Mouse (Mus musculus) neural tube, embryonic 13.5 days (tissue): ENCODE data around the gene Trpv2. TPM values are rescaled to one million over a fixed set of nuclear protein-coding genes. Genes with fewer than 3 reads are reported as not detected.

Experiments
- ATAC-seq: fragments of 200-750 bp; cut with Nextera tagmentation; 2 replicates; pipeline ENCODE4 v1.8.0; 2017; ENCODE audit warnings: low read depth, mild to moderate bottlenecking, moderate TSS enrichment, moderate library complexity
- H3K27ac ChIP-seq: fragments of 300-500 bp; sonication (generic); replicated peaks from 2 replicates; pipeline ENCODE4 v1.5.1; 2015; ENCODE audit warnings: moderate library complexity, mild to moderate bottlenecking, inconsistent platforms
- H3K27me3 ChIP-seq: fragments of 300-500 bp; sonication (generic); 2 replicates; pipeline ENCODE4 v1.6.1; 2015; ENCODE audit warnings: mild to moderate bottlenecking, inconsistent platforms
- H3K36me3 ChIP-seq: fragments of 300-500 bp; sonication (generic); 2 replicates; pipeline ENCODE4 v1.6.1; 2015; ENCODE audit warnings: mild to moderate bottlenecking, inconsistent platforms
- H3K4me1 ChIP-seq: fragments of 300-500 bp; sonication (generic); replicated peaks from 2 replicates; pipeline ENCODE4 v1.6.1; 2015; ENCODE audit warnings: inconsistent platforms
- H3K4me2 ChIP-seq: fragments of 300-500 bp; sonication (generic); 2 replicates; pipeline ENCODE4 v1.6.1; 2015; ENCODE audit warnings: inconsistent platforms, mild to moderate bottlenecking, moderate library complexity
- H3K4me3 ChIP-seq: fragments of 300-500 bp; sonication (generic); 2 replicates; pipeline ENCODE4 v1.5.1; 2015; ENCODE audit warnings: mild to moderate bottlenecking, inconsistent platforms
- H3K9ac ChIP-seq: fragments of 300-500 bp; sonication (generic); 2 replicates; pipeline ENCODE4 v1.6.1; 2015; ENCODE audit warnings: moderate library complexity, mild to moderate bottlenecking, inconsistent platforms
- H3K9me3 ChIP-seq: fragments of 300-500 bp; sonication (generic); 2 replicates; pipeline ENCODE4 v1.6.1; 2016; ENCODE audit warnings: inconsistent platforms
- WGBS: fragments of 180-500 bp; shearing (Covaris S2); methylation state at CpG from one replicate; pipeline ENCODE4 v1.1.7; 2015; 5-methylcytosine and 5-hydroxymethylcytosine counted together
- polyA plus RNA-seq: library from polyadenylated mRNA; unstranded; fragments of >200 nt; fragmentation: Nextera tagmentation; extraction: Ambion mirVana; gene quantifications from 2 replicates; pipeline ENCODE4 v1.2.1, GENCODE M21; 2015

The Trpv2 gene
- polyA plus RNA-seq, result 23.1 and 25.0 TPM in 2 replicates

- WGBS, result 80% methylated on average over 6 of the region's 6 CpGs
- Histone ChIP-seq H3K4me2 (peak within 1 kb of the TSS; percentile 97), H3K9ac (peak within 1 kb of the TSS; percentile 77), H3K36me3 (no peaks in the 10 kb centered on the region), H3K27me3 (no peaks in the 10 kb centered on the region; the same call in 1 of the 2 replicates), H3K4me3 (peak within 1 kb of the TSS; percentile 58), H3K9me3 (no peaks in the 10 kb centered on the region), H3K4me1 (peaks cover 9% of the 10 kb centered on the region; the same call in 1 of the 2 replicates), H3K27ac (no peak within 1 kb of the TSS; the same call in 1 of the 2 replicates)
- no peak for ATAC-seq
Measured at GRCm38 (mm10) chr11:62573959-62574702, at the start of gene Trpv2. Trpv2 (plus strand) TSS chr11:62574486.

GRCm38 (mm10) chr11:62537089-62537488, 37.2 kb upstream of the Trpv2 start:
- peak overlapping the region; percentile 77 for H3K4me3 ChIP-seq
- 85% methylated on average over 8 of the region's 8 CpGs for WGBS
- H3K9ac ChIP-seq, result peak overlapping the region; percentile 93; the same call in 1 of the 2 replicates

GRCm38 (mm10) chr11:62537590-62537989, 36.7 kb upstream of the Trpv2 start:
- peak overlapping the region; percentile 66 for H3K4me2 ChIP-seq
- H3K36me3 ChIP-seq, result peaks cover 16% of the 10 kb centered on the region
- H3K27me3 ChIP-seq, result 0 out of 2 replicates have a peak, but pooled peaks cover 3% of the 10 kb centered on the region
- 15% methylated on average over 7 of the region's 7 CpGs for WGBS
- peak overlapping the region; percentile 93 for H3K9ac ChIP-seq
- H3K27ac ChIP-seq, result no peak overlapping the region
- peaks cover 17% of the 10 kb centered on the region for H3K4me1 ChIP-seq
- ATAC-seq, result no peak
- no peaks in the 10 kb centered on the region for H3K9me3 ChIP-seq
- peak overlapping the region; percentile 77 for H3K4me3 ChIP-seq

More at GRCm38 (mm10) chr11:62537089-62537488, 37.2 kb upstream of the Trpv2 start:
- H3K36me3 ChIP-seq, result peaks cover 21% of the 10 kb centered on the region
- peak overlapping the region; percentile 66 for H3K4me2 ChIP-seq
- no peak overlapping the region for H3K27ac ChIP-seq
- no peak for ATAC-seq
- H3K4me1 ChIP-seq, result peaks cover 17% of the 10 kb centered on the region
- 0 out of 2 replicates have a peak, but pooled peaks cover 3% of the 10 kb centered on the region for H3K27me3 ChIP-seq
- H3K9me3 ChIP-seq, result no peaks in the 10 kb centered on the region

GRCm38 (mm10) chr11:62538321-62539088, 35.8 kb upstream of the Trpv2 start:
- H3K9me3 ChIP-seq, result no peaks in the 10 kb centered on the region
- peak overlapping the region; percentile 66 for H3K4me2 ChIP-seq
- peaks cover 17% of the 10 kb centered on the region for H3K4me1 ChIP-seq
- peak overlapping the region; percentile 82 for H3K27ac ChIP-seq
- peak overlapping the region; percentile 93 for H3K9ac ChIP-seq
- ATAC-seq, result peak; percentile 87
- under 1% methylated on average over 61 of the region's 73 CpGs for WGBS
- H3K27me3 ChIP-seq, result 0 out of 2 replicates have a peak, but pooled peaks cover 3% of the 10 kb centered on the region
- peaks cover 8% of the 10 kb centered on the region; the same call in 1 of the 2 replicates for H3K36me3 ChIP-seq
- H3K4me3 ChIP-seq, result peak overlapping the region; percentile 77

GRCm38 (mm10) chr11:62539089-62539890, 35.0 kb upstream of the Trpv2 start, which contains the start of gene Cenpv:
Cenpv (minus strand) TSS chr11:62539261.
- H3K27me3 ChIP-seq, result 0 out of 2 replicates have a peak, but pooled peaks cover 3% of the 10 kb centered on the region
- peak within 1 kb of the TSS; percentile 77 for H3K4me3 ChIP-seq
- ATAC-seq, result peak; percentile 82
- peak within 1 kb of the TSS; percentile 66 for H3K4me2 ChIP-seq
- peak within 1 kb of the TSS; percentile 82 for H3K27ac ChIP-seq
- no peaks in the 10 kb centered on the region for H3K9me3 ChIP-seq
- peaks cover 17% of the 10 kb centered on the region for H3K4me1 ChIP-seq
- peak within 1 kb of the TSS; percentile 93 for H3K9ac ChIP-seq
- WGBS, result 8% methylated on average over 39 of the region's 57 CpGs
- peaks cover 5% of the 10 kb centered on the region; the same call in 1 of the 2 replicates for H3K36me3 ChIP-seq

GRCm38 (mm10) chr11:62540167-62540566, 34.1 kb upstream of the Trpv2 start:
- WGBS, result 87% methylated on average over 7 of the region's 7 CpGs
- Histone ChIP-seq H3K4me2 (no peak overlapping the region), H3K4me1 (peaks cover 17% of the 10 kb centered on the region), H3K9ac (no peak overlapping the region), H3K4me3 (no peak overlapping the region), H3K27me3 (0 out of 2 replicates have a peak, but pooled peaks cover 3% of the 10 kb centered on the region), H3K27ac (no peak overlapping the region), H3K36me3 (peaks cover 4% of the 10 kb centered on the region; the same call in 1 of the 2 replicates), H3K9me3 (no peaks in the 10 kb centered on the region)
- ATAC-seq, result no peak

GRCm38 (mm10) chr11:62540969-62541368, 33.3 kb upstream of the Trpv2 start:
- WGBS, result 60% methylated on average over 2 of the region's 2 CpGs
- Histone ChIP-seq H3K9ac (no peak overlapping the region), H3K9me3 (no peaks in the 10 kb centered on the region), H3K27me3 (0 out of 2 replicates have a peak, but pooled peaks cover 3% of the 10 kb centered on the region), H3K4me1 (peaks cover 17% of the 10 kb centered on the region), H3K36me3 (no peaks in the 10 kb centered on the region), H3K4me2 (no peak overlapping the region), H3K4me3 (no peak overlapping the region), H3K27ac (no peak overlapping the region)
- no peak for ATAC-seq

GRCm38 (mm10) chr11:62541581-62541980, 32.7 kb upstream of the Trpv2 start:
- no peak overlapping the region for H3K4me2 ChIP-seq
- H3K27me3 ChIP-seq, result 0 out of 2 replicates have a peak, but pooled peaks cover 3% of the 10 kb centered on the region
- H3K4me3 ChIP-seq, result no peak overlapping the region
- 85% methylated on average over 8 of the region's 8 CpGs for WGBS
- no peak overlapping the region for H3K9ac ChIP-seq
- peaks cover 17% of the 10 kb centered on the region for H3K4me1 ChIP-seq
- no peaks in the 10 kb centered on the region for H3K9me3 ChIP-seq
- ATAC-seq, result no peak
- no peak overlapping the region for H3K27ac ChIP-seq
- H3K36me3 ChIP-seq, result no peaks in the 10 kb centered on the region

- no peak overlapping the region for H3K27ac ChIP-seq
- H3K4me1 ChIP-seq, result peaks cover 7% of the 10 kb centered on the region
- 90% methylated on average over 3 of the region's 3 CpGs for WGBS
- H3K4me2 ChIP-seq, result no peak overlapping the region
- no peak overlapping the region for H3K4me3 ChIP-seq
- H3K9me3 ChIP-seq, result no peaks in the 10 kb centered on the region
- no peak for ATAC-seq
- H3K9ac ChIP-seq, result no peak overlapping the region
- no peaks in the 10 kb centered on the region for H3K36me3 ChIP-seq
- 0 out of 2 replicates have a peak, but pooled peaks cover 3% of the 10 kb centered on the region for H3K27me3 ChIP-seq
Measured at GRCm38 (mm10) chr11:62543991-62544390, 30.3 kb upstream of the Trpv2 start.

- Histone ChIP-seq H3K4me3 (peak overlapping the region; percentile 65), H3K9ac (peak overlapping the region; percentile 95), H3K4me1 (peaks cover 35% of the 10 kb centered on the region), H3K27ac (peak overlapping the region; percentile 99), H3K27me3 (no peaks in the 10 kb centered on the region), H3K9me3 (no peaks in the 10 kb centered on the region), H3K4me2 (peak overlapping the region; percentile 83), H3K36me3 (peaks cover 18% of the 10 kb centered on the region)
- no peak for ATAC-seq
- 18% methylated on average over 5 of the region's 5 CpGs for WGBS
Measured at GRCm38 (mm10) chr11:62549782-62550181, 24.5 kb upstream of the Trpv2 start.

GRCm38 (mm10) chr11:62550227-62550685, 24.0 kb upstream of the Trpv2 start:
- WGBS, result 1% methylated on average over 11 of the region's 11 CpGs
- Histone ChIP-seq H3K4me3 (peak overlapping the region; percentile 65), H3K27me3 (no peaks in the 10 kb centered on the region), H3K4me2 (peak overlapping the region; percentile 83), H3K4me1 (peaks cover 40% of the 10 kb centered on the region), H3K36me3 (peaks cover 23% of the 10 kb centered on the region), H3K9ac (peak overlapping the region; percentile 95), H3K9me3 (no peaks in the 10 kb centered on the region), H3K27ac (peak overlapping the region; percentile 99)
- peak; percentile 45 for ATAC-seq
